Mouse (Mus musculus) testis, adult 2 months (tissue): ENCODE measurements around the gene Rgcc.

ENCODE experiments used
- CTCF ChIP-seq: fragments of 200-500 bp; IDR thresholded peaks from 2 replicates; pipeline ENCODE4 v1.5.1; 2012; ENCODE audit warnings: low read depth, mild to moderate bottlenecking, inconsistent platforms, low read length, moderate library complexity; ENCODE audit not compliant: control insufficient read depth, insufficient read depth, insufficient replicate concordance
- POLR2A ChIP-seq: fragments of 200-500 bp; IDR thresholded peaks from 2 replicates; pipeline ENCODE4 v1.6.1; 2012; ENCODE audit warnings: low read depth, mild to moderate bottlenecking, inconsistent platforms, low read length, moderate library complexity; ENCODE audit not compliant: control insufficient read depth

DNA sequence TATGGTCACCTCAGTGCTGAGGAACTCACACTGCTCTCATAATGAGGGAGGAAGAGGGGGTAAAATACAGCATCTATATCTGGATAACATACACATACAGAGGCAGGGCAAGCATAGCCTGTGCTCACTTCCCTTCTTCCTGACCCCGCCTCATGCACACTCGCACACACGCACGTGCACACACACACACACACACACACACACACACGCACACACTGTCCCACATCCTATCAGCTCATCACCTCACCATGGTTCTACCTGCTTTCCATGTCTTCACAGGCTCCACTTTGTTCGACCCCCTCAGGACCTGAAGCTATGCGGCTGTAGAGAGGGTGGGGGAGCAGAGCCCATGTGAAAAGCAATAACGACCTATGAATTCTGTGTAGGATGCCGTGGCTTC is 5.9 kb downstream of the Rgcc start:
- no peak for TF ChIP-seq POLR2A
- TF ChIP-seq CTCF = no peak
